Mouse (Mus musculus) forebrain, embryonic 14.5 days (tissue): Measurements from ENCODE around the gene Gm20937. TPM values are rescaled to one million over a fixed set of nuclear protein-coding genes. Genes with fewer than 3 reads are reported as not detected.
"Not testable (repeated sequence)": the region's sequence is repeated elsewhere in the genome, so short reads cannot be mapped to it uniquely, and the experiment has no call there.

Experiments used
- ATAC-seq: fragments of 200-750 bp; cut with Nextera tagmentation; 2 replicates; pipeline ENCODE4 v1.8.0; 2017; ENCODE audit warnings: mild to moderate bottlenecking, moderate library complexity
- DNase-seq: peaks from one replicate; pipeline ENCODE4 v3.0.0-alpha.2; 2015; ENCODE audit warnings: low spot score
- H3K27ac ChIP-seq: fragments of 300-500 bp; sonication (generic); 2 replicates; pipeline ENCODE4 v1.5.1; 2014; ENCODE audit warnings: low read depth, mild to moderate bottlenecking, control low read depth, low read length, moderate library complexity
- H3K27me3 ChIP-seq: fragments of 300-500 bp; sonication (generic); replicated peaks from 2 replicates; pipeline ENCODE4 v1.6.1; 2014; ENCODE audit warnings: low read length, control low read depth, mixed read lengths; ENCODE audit not compliant: control insufficient read depth, insufficient read depth
- H3K36me3 ChIP-seq: fragments of 300-500 bp; sonication (generic); 2 replicates; pipeline ENCODE4 v1.6.1; 2014; ENCODE audit warnings: low read length, control low read depth; ENCODE audit not compliant: control insufficient read depth, insufficient read depth
- H3K4me1 ChIP-seq: fragments of 300-500 bp; sonication (generic); 2 replicates; pipeline ENCODE4 v1.6.1; 2014; ENCODE audit warnings: antibody characterized with exemption, low read length, control low read depth; ENCODE audit not compliant: control insufficient read depth, insufficient read depth
- H3K4me2 ChIP-seq: fragments of 300-500 bp; sonication (generic); 2 replicates; pipeline ENCODE4 v1.6.1; 2014; ENCODE audit warnings: mild to moderate bottlenecking, control low read depth, low read length
- H3K4me3 ChIP-seq: fragments of 300-500 bp; sonication (generic); 2 replicates; pipeline ENCODE4 v1.5.1; 2014; ENCODE audit warnings: low read depth, low read length, control low read depth
- H3K9ac ChIP-seq: fragments of 300-500 bp; sonication (generic); 2 replicates; pipeline ENCODE4 v1.6.1; 2014; ENCODE audit warnings: mild to moderate bottlenecking, low read length, control low read depth, moderate library complexity
- H3K9me3 ChIP-seq: fragments of 300-500 bp; sonication (generic); replicated peaks from 2 replicates; pipeline ENCODE4 v1.6.1; 2016; ENCODE audit warnings: low read length, control low read depth, mixed read lengths; ENCODE audit not compliant: control insufficient read depth
- WGBS: fragments of 180-500 bp; shearing (Covaris S2); extraction: QIAGEN DNeasy Blood & Tissue Kit; methylation state at CpG from one replicate; pipeline ENCODE4 v1.1.7; 2014; 5-methylcytosine and 5-hydroxymethylcytosine counted together
- polyA plus RNA-seq: library from polyadenylated mRNA; unstranded; fragments of >200 nt; fragmentation: Nextera tagmentation; extraction: Ambion mirVana; gene quantifications from 2 replicates; pipeline ENCODE4 v1.2.1, GENCODE M21; 2014

Gm20937 gene
- not detected in 2 replicates for polyA plus RNA-seq

DNA sequence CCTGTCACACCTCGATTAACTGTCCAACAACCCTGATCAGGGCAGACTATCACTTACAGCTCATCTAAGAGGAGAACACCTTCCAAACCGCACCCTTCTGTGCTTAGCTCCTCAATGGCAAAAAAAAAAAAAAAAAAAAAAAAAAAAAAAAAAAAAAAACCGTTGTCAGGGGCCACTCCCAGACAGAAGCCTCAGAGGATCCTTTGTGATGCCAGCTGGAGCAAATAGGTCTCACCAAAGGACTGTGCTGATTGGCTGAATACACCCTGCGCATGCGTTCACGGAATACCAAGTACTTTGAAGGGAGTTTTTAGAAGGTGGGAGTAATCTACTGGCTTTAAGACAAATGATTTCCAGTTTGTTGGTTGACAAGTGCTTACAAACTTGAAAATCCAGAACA lies at the start of gene Gm20937:
Gene Gm20937, minus strand, starts transcription at position 101 of the 400 bp plus-strand sequence.
- H3K4me1 ChIP-seq, H3K4me3 ChIP-seq, H3K4me2 ChIP-seq, H3K9ac ChIP-seq, H3K27me3 ChIP-seq, H3K9me3 ChIP-seq, DNase-seq, H3K36me3 ChIP-seq, ATAC-seq, H3K27ac ChIP-seq: not testable (repeated sequence)
- WGBS, result no CpG with 5 or more reads among the region's 6 CpGs

Other genes starting within 250 kb of the Gm20937 start
- not detected in 2 replicates for gene Gm20816, start 243.1 kb upstream of the Gm20937 start, polyA plus RNA-seq